Mouse (Mus musculus) hindbrain, embryonic 16.5 days (tissue): Measurements from ENCODE around the gene Babam2. TPM values are rescaled to one million over a fixed set of nuclear protein-coding genes. Genes with fewer than 3 reads are reported as not detected.
A peak's percentile ranks its signal among the peaks of the same experiment; 100 is the strongest.

Experiments
- ATAC-seq: fragments of 200-750 bp; cut with Nextera tagmentation; 2 replicates; pipeline ENCODE4 v1.8.0; 2017; ENCODE audit warnings: moderate TSS enrichment, moderate library complexity
- H3K27ac ChIP-seq: fragments of 300-500 bp; sonication (generic); 2 replicates; pipeline ENCODE4 v1.5.1; 2014; ENCODE audit warnings: low read depth, mild to moderate bottlenecking, control low read depth, low read length, moderate library complexity
- H3K27me3 ChIP-seq: fragments of 300-500 bp; sonication (generic); replicated peaks from 2 replicates; pipeline ENCODE4 v1.6.1; 2014; ENCODE audit warnings: low read length; ENCODE audit not compliant: control insufficient read depth, insufficient read depth
- H3K36me3 ChIP-seq: fragments of 300-500 bp; sonication (generic); 2 replicates; pipeline ENCODE4 v1.6.1; 2014; ENCODE audit warnings: mild to moderate bottlenecking, low read length, moderate library complexity, mixed read lengths; ENCODE audit not compliant: control insufficient read depth, insufficient read depth
- H3K4me1 ChIP-seq: fragments of 300-500 bp; sonication (generic); 2 replicates; pipeline ENCODE4 v1.6.1; 2014; ENCODE audit warnings: low read depth, low read length; ENCODE audit not compliant: control insufficient read depth, insufficient read depth
- H3K4me2 ChIP-seq: fragments of 300-500 bp; sonication (generic); 2 replicates; pipeline ENCODE4 v1.6.1; 2014; ENCODE audit warnings: mild to moderate bottlenecking, low read length, control low read depth, moderate library complexity
- H3K4me3 ChIP-seq: fragments of 300-500 bp; sonication (generic); 2 replicates; pipeline ENCODE4 v1.5.1; 2014; ENCODE audit warnings: mild to moderate bottlenecking, low read length, control low read depth, moderate library complexity
- H3K9ac ChIP-seq: fragments of 300-500 bp; sonication (generic); 2 replicates; pipeline ENCODE4 v1.6.1; 2014; ENCODE audit warnings: low read depth, mild to moderate bottlenecking, control low read depth, low read length, moderate library complexity
- H3K9me3 ChIP-seq: fragments of 300-500 bp; sonication (generic); 2 replicates; pipeline ENCODE4 v1.6.1; 2014; ENCODE audit warnings: mild to moderate bottlenecking, low read length, moderate library complexity; ENCODE audit not compliant: control insufficient read depth
- WGBS: fragments of 180-500 bp; shearing (Covaris S2); extraction: QIAGEN DNeasy Blood & Tissue Kit; methylation state at CpG from one replicate; pipeline ENCODE4 v1.1.7; 2014; 5-methylcytosine and 5-hydroxymethylcytosine counted together
- polyA plus RNA-seq: library from polyadenylated mRNA; unstranded; fragments of >200 nt; fragmentation: Nextera tagmentation; extraction: Ambion mirVana; gene quantifications from 2 replicates; pipeline ENCODE4 v1.2.1, GENCODE M21; 2015

The Babam2 gene
- polyA plus RNA-seq, 1 experiment from 2014 or later = 49.0 TPM

DNA sequence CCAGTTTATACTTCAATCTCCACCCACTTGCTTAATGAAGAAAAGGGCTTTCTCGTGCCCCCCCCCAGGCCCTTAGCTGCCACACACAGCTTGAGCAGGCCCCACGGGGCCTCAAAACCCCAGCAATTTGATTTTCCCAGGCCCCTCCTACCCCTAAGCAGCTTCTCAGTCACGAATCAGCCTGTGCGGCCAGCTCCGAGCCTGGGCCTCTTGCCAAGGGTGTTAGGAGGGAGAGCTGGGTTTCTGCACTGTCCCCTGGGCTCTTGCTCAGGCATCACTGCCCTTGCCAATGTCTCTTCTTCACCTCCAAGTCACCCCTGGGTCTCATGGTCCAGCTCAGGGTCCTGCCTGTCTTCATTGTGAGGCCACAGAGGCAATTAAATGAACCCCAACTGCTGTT, 405.0 kb downstream of the Babam2 start:
- WGBS = 27% methylated on average over 5 of the region's 5 CpGs
- Histone ChIP-seq H3K36me3 (no peaks in the 10 kb centered on the region), H3K4me3 (no peak overlapping the region), H3K9ac (no peak overlapping the region), H3K27me3 (no peaks in the 10 kb centered on the region), H3K4me2 (no peak overlapping the region), H3K27ac (no peak overlapping the region; the same call in 1 of the 2 replicates), H3K9me3 (no peaks in the 10 kb centered on the region), H3K4me1 (peaks cover 6% of the 10 kb centered on the region; the same call in 1 of the 2 replicates)
- peak; percentile 76 for ATAC-seq

DNA sequence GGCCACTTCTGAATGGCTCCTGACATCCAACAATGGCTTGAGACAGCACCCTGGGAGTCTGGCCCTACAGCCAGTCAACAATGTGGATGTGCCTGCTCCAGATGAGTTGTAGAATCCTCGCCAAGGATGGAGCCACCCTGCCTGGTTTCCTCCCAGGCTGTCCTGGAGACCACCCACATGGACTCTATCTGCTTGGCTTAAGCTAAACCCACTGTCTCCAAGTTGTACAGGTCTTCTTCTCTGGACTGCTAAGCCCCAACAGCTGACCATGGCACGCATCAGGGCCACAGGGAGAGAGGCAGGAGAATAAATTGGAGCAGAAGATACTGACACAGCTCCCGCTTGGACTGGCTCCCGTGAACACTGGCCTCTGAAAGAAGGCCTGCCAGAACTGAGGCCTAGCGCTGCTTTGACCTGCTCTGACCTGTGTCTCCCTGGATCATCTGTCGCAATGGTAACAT, 405.5 kb downstream of the Babam2 start:
- Histone ChIP-seq H3K36me3 (no peaks in the 10 kb centered on the region), H3K4me1 (peaks cover 6% of the 10 kb centered on the region; the same call in 1 of the 2 replicates), H3K27ac (no peak overlapping the region), H3K9me3 (no peaks in the 10 kb centered on the region), H3K27me3 (no peaks in the 10 kb centered on the region), H3K4me2 (no peak overlapping the region), H3K4me3 (no peak overlapping the region), H3K9ac (no peak overlapping the region)
- ATAC-seq = no peak
- 76% methylated on average over 6 of the region's 6 CpGs for WGBS

DNA sequence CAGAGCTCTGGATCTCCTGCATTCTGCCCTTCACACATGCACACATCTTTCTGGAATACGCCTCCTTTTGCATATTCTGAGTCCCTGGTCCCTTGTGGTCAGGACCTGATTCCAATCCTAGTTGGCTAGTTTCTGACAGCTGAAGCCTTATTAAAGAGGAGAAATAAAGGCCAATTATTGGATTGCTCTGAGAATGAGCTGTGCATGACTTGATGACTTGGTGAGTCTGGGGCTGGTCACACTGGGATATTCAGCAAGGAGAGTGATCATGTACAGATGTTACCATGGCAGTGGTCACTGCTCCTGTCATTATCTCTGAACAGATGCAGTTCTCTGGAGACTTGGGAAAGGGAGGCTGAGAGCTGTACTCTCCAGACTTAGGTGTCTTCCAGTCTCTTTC, 406.1 kb downstream of the Babam2 start:
- Histone ChIP-seq H3K9me3 (no peaks in the 10 kb centered on the region), H3K27ac (no peak overlapping the region), H3K9ac (no peak overlapping the region), H3K4me2 (no peak overlapping the region), H3K36me3 (no peaks in the 10 kb centered on the region), H3K4me1 (peaks cover 6% of the 10 kb centered on the region; the same call in 1 of the 2 replicates), H3K27me3 (no peaks in the 10 kb centered on the region), H3K4me3 (no peak overlapping the region)
- no peak for ATAC-seq
- WGBS = 89% methylated on average over 1 of the region's 1 CpGs

DNA sequence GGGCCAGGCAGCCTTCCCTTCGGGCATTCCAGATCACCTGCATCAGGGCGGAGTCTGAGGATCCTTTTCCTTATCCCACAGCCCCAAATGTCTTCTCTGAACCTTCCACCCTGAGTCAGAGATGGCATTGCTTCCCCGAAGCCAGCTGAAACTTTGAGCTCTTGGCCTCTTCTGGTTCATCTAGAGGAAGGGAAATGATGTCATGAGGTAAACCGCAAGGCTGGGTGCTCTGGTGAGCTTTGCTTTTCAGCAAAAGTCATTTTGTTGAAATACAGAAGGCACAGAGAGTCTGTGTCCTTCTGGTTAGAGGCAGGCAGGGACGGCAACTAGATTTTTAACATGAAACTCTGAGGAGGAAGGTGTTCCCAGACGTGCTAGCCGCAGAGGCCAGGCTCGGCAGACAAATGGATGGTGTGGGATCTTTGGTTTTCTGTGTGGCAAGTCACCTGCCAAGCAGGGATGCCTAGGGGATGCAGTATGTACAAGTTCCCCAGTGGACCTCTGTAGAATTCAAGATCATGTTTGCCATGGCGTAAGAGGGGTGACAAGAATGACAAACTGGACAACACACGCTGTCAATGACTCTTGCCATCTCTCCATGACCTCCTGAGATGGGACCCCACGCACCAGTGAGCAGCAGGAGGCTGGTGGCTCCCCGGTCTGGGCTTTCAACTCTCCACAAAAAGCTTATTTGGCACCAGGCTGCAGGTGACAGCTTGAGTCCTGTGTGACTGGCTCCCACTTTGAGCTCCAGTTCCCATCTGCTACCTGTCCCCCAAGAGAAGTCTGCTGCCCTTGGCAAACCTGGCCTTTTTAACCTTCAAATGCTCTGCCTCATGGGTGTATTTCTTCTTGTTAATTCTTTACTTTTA, 406.9 kb downstream of the Babam2 start:
- Histone ChIP-seq H3K4me2 (no peak overlapping the region), H3K4me1 (peaks cover 6% of the 10 kb centered on the region; the same call in 1 of the 2 replicates), H3K9ac (no peak overlapping the region), H3K4me3 (no peak overlapping the region), H3K9me3 (no peaks in the 10 kb centered on the region), H3K27ac (no peak overlapping the region), H3K27me3 (no peaks in the 10 kb centered on the region), H3K36me3 (no peaks in the 10 kb centered on the region)
- 84% methylated on average over 12 of the region's 12 CpGs for WGBS
- no peak for ATAC-seq

DNA sequence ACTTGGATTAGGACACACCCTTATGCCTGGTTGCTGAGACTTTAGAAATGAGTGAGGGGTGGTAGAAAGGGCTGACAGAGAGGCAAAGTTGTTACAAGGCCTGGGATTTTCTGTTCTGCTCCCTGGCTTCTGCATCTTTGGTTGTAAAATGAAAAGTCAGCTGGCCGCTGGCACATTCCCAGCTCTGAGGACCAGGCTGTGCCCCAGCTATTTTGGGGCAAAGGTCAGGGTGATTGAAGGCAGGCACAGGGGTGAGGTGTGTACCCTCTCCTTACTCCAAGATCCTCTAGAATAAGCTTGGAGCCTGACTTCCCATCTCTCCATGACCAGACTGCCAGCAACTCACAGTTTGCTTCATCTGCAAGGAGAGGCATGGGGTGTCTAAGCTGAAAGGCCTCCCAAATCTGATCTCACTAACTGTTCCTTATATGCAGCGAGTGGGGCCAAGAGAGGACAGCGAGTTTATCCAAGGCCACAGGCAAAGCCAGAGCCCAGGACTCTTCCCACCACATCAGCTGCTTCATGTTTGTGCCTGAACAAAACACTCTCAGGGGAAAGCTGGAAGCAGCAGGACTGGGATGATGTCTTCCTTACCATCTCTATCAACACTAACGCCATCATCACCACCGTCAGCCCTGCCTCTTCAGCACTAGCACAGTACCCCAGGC, 409.1 kb downstream of the Babam2 start:
- H3K4me1 ChIP-seq = peaks cover 6% of the 10 kb centered on the region; the same call in 1 of the 2 replicates
- ATAC-seq = no peak
- no peaks in the 10 kb centered on the region for H3K27me3 ChIP-seq
- H3K9me3 ChIP-seq = no peaks in the 10 kb centered on the region
- H3K9ac ChIP-seq = no peak overlapping the region
- H3K36me3 ChIP-seq = no peaks in the 10 kb centered on the region
- no peak overlapping the region for H3K4me3 ChIP-seq
- no peak overlapping the region for H3K27ac ChIP-seq
- whole genome bisulfite sequencing = 83% methylated on average over 5 of the region's 5 CpGs
- H3K4me2 ChIP-seq = no peak overlapping the region

DNA sequence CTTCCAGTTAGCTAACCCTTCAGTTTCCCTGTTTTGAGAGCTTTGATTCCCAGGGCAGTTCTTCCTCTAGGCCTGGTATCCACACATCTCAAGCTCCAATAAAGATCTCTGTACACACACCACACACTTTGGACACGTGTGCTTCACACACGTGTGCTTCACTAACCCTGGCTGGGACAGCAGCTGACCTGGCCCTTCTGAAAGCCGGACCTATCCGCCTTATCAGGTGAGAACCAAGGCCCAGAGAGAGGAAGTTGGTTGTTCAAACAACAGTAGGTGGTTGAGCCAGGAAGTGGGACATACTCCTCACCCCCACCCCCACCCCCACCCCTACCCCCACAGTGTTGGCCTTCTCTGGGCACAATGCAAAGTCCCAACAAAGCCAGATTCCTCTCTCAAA, 413.2 kb downstream of the Babam2 start:
- ATAC-seq = no peak
- 90% methylated on average over 4 of the region's 4 CpGs for WGBS
- Histone ChIP-seq H3K36me3 (no peaks in the 10 kb centered on the region), H3K9ac (no peak overlapping the region), H3K27me3 (no peaks in the 10 kb centered on the region), H3K4me2 (no peak overlapping the region), H3K27ac (no peak overlapping the region), H3K4me3 (no peak overlapping the region), H3K4me1 (no peaks in the 10 kb centered on the region), H3K9me3 (no peaks in the 10 kb centered on the region)

DNA sequence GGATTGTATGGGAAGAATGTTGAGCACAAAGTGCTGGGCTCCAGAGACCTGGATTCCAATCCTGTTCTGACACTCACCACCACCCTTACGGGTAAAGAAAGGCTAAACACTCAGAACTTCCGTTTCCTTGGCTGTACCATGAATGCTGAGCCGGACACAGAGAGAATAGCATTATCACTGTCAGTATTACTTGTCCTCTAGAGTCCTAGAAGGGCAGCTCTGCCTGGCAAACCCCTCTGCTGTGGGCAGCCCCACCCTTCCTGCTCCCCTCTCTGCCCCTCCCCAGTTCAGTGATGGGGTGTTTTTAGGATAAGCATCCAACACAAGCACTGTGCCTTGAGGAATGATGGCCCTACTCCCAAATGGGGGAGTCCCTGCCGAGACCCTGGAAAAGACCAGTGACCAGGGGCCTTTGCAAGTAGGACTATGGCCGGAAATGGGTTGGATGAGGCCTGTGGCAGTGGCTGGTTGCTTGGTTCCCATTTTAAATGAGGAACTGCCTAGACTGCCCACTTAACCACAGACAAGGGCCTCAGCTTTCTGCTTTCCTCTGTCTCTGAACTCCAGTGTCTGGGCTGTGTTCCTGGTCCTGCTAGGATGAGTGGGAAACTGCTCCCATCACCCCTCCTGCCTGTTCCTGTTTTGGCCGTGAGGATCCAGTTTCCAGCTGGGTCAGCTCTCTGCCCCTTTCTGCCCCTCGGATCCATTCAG, 414.9 kb downstream of the Babam2 start:
- no peak overlapping the region for H3K4me2 ChIP-seq
- WGBS = 81% methylated on average over 7 of the region's 7 CpGs
- H3K4me3 ChIP-seq = no peak overlapping the region
- no peaks in the 10 kb centered on the region for H3K9me3 ChIP-seq
- H3K9ac ChIP-seq = no peak overlapping the region
- no peak overlapping the region for H3K27ac ChIP-seq
- no peak for ATAC-seq
- H3K36me3 ChIP-seq = no peaks in the 10 kb centered on the region
- no peaks in the 10 kb centered on the region for H3K4me1 ChIP-seq
- H3K27me3 ChIP-seq = no peaks in the 10 kb centered on the region

DNA sequence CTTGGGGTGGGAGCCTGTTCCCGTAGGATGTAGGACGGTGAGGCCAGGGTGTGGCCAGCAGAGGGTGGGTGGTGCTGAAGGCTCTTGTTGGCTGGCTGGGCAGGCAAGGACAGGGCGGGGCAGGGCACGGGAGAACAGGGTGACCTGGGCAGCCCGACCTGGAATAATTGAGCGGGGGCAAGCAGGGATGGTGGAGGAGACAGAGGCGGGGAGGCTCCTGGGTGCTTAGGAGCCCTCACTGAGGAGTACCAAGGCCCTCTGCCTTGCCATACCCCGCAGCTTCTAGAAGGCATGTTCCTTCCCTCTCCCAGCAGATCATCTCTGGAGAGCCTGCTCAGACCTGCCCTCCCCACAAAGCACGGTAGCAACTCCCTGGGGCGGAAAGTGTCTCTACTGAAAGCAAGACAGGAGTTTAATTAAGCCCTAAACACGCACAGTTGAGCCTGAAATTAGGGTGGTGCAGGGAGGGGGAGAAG, 423.5 kb downstream of the Babam2 start:
- Histone ChIP-seq H3K4me1 (no peaks in the 10 kb centered on the region), H3K4me3 (no peak overlapping the region), H3K27ac (no peak overlapping the region), H3K36me3 (no peaks in the 10 kb centered on the region), H3K4me2 (no peak overlapping the region), H3K9me3 (no peaks in the 10 kb centered on the region), H3K9ac (no peak overlapping the region), H3K27me3 (no peaks in the 10 kb centered on the region)
- 54% methylated on average over 11 of the region's 11 CpGs for WGBS
- ATAC-seq = no peak

DNA sequence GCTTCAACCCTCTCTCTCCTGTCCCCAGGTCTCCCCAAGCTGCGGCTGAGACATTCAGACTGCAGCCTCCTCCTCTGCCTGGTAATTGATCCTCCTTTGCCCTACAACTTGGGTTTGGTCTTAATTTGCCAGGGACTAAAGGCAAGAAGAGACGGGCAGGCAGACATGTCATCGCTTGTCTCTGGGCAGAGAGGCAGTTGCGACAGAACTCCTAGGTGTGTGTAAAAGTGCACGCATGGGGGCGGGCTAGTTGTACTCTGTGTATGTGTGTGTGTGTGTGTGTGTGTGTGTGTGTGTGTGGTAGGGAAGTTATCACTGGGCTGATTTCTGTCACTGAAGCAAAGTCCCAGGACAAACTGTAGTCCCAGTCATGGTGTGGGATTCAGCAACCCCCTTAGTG, 424.5 kb downstream of the Babam2 start:
- no peaks in the 10 kb centered on the region for H3K27me3 ChIP-seq
- no peaks in the 10 kb centered on the region for H3K4me1 ChIP-seq
- no peaks in the 10 kb centered on the region for H3K36me3 ChIP-seq
- no peak overlapping the region for H3K27ac ChIP-seq
- H3K4me3 ChIP-seq = no peak overlapping the region
- WGBS = 84% methylated on average over 6 of the region's 6 CpGs
- no peak overlapping the region for H3K9ac ChIP-seq
- ATAC-seq = no peak
- H3K4me2 ChIP-seq = no peak overlapping the region
- H3K9me3 ChIP-seq = no peaks in the 10 kb centered on the region
